Mouse (Mus musculus) limb, embryonic 15.5 days (tissue): ENCODE measurements around the gene Snai3. TPM values are rescaled to one million over a fixed set of nuclear protein-coding genes. Genes with fewer than 3 reads are reported as not detected.

Source experiments
- ATAC-seq: fragments of 200-750 bp; cut with Nextera tagmentation; 2 replicates; pipeline ENCODE4 v1.8.0; 2017; ENCODE audit warnings: low read depth, moderate TSS enrichment; ENCODE audit not compliant: insufficient number of reproducible peaks, low FRiP score, low TSS enrichment
- H3K27ac ChIP-seq: fragments of 300-500 bp; sonication (generic); 2 replicates; pipeline ENCODE4 v1.5.1; 2015; ENCODE audit warnings: moderate library complexity, mild to moderate bottlenecking, inconsistent platforms
- H3K27me3 ChIP-seq: fragments of 300-500 bp; sonication (generic); 2 replicates; pipeline ENCODE4 v1.6.1; 2015; ENCODE audit warnings: inconsistent platforms
- H3K36me3 ChIP-seq: fragments of 300-500 bp; sonication (generic); 2 replicates; pipeline ENCODE4 v1.6.1; 2015; ENCODE audit warnings: inconsistent platforms
- H3K4me1 ChIP-seq: fragments of 300-500 bp; sonication (generic); 2 replicates; pipeline ENCODE4 v1.6.1; 2015; ENCODE audit warnings: inconsistent platforms
- H3K4me2 ChIP-seq: fragments of 300-500 bp; sonication (generic); 2 replicates; pipeline ENCODE4 v1.6.1; 2015; ENCODE audit warnings: mild to moderate bottlenecking, inconsistent platforms
- H3K4me3 ChIP-seq: fragments of 300-500 bp; sonication (generic); 2 replicates; pipeline ENCODE4 v1.5.1; 2015; ENCODE audit warnings: mild to moderate bottlenecking, inconsistent platforms
- H3K9ac ChIP-seq: fragments of 300-500 bp; sonication (generic); 2 replicates; pipeline ENCODE4 v1.6.1; 2015; ENCODE audit warnings: inconsistent platforms
- H3K9me3 ChIP-seq: fragments of 300-500 bp; sonication (generic); 2 replicates; pipeline ENCODE4 v1.6.1; 2016; ENCODE audit warnings: inconsistent platforms
- WGBS: fragments of 180-500 bp; shearing (Covaris S2); methylation state at CpG from one replicate; pipeline ENCODE4 v1.1.7; 2015; 5-methylcytosine and 5-hydroxymethylcytosine counted together
- microRNA-seq: library from miRNA; unstranded; fragments of <30 nt; microRNA quantifications from one replicate; pipeline ENCODE4, GENCODE M21; 2016
- polyA plus RNA-seq: library from polyadenylated mRNA; unstranded; fragments of >200 nt; fragmentation: Nextera tagmentation; extraction: Ambion mirVana; gene quantifications from 2 replicates; pipeline ENCODE4 v1.2.1, GENCODE M21; 2015

The Snai3 gene
- polyA plus RNA-seq, 1 experiment from 2014 or later = 0.84 TPM

DNA sequence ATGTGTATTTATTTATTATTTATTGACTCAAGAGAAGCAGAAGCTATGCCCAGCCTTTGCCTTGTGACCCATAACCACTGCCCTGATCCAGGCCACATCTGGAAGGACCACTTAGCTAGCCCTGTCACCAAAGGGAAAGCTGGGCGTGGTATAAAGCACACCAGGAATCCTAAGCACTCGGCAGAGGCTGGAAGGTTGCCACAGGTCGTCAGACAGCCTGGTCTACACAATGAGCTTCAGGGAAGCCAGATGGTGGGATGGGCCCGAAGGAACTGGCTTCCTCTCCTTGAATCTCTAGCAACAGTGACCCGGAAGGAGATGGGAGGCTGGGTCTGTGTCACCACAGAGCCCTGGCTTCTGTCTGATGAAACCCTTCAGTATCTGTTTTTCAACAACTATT lies 36.9 kb downstream of the Snai3 start:
- no peak overlapping the region for H3K4me2 ChIP-seq
- no peaks in the 10 kb centered on the region for H3K9me3 ChIP-seq
- H3K27ac ChIP-seq = no peak overlapping the region
- no peaks in the 10 kb centered on the region for H3K27me3 ChIP-seq
- peaks cover 28% of the 10 kb centered on the region for H3K36me3 ChIP-seq
- no peak overlapping the region for H3K9ac ChIP-seq
- ATAC-seq = no peak
- WGBS = 41% methylated on average over 5 of the region's 5 CpGs
- no peaks in the 10 kb centered on the region for H3K4me1 ChIP-seq
- H3K4me3 ChIP-seq = no peak overlapping the region

DNA sequence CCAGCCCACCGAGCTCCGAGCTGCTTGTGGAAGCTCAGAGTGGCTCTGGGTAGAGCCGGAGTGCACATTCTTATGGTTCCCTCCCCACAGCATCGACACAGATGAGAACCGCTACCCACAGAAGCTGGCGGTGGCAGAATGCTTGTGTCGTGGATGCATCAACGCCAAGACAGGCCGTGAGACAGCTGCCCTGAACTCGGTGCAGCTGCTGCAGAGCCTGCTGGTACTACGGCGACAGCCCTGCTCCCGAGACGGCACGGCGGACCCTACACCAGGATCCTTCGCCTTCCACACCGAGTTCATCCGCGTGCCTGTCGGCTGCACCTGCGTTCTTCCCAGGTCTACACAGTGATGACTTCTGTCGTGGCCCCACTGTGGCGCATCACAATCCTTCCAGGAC lies 37.3 kb downstream of the Snai3 start:
- no peak for ATAC-seq
- Histone ChIP-seq H3K4me3 (no peak overlapping the region), H3K4me1 (no peaks in the 10 kb centered on the region), H3K27me3 (no peaks in the 10 kb centered on the region), H3K36me3 (peaks cover 32% of the 10 kb centered on the region), H3K4me2 (no peak overlapping the region), H3K27ac (no peak overlapping the region), H3K9ac (no peak overlapping the region), H3K9me3 (no peaks in the 10 kb centered on the region)
- WGBS = 82% methylated on average over 24 of the region's 24 CpGs

GRCm38 (mm10) chr8:122421376-122422070 lies 39.0 kb downstream of the Snai3 start, which contains the start of gene Il17c:
TSS of gene Il17c (plus strand) at chr8:122422020.
- H3K9ac ChIP-seq = no peak within 1 kb of the TSS
- no peaks in the 10 kb centered on the region for H3K27me3 ChIP-seq
- no peak for ATAC-seq
- 76% methylated on average over 14 of the region's 14 CpGs for WGBS
- H3K27ac ChIP-seq = no peak within 1 kb of the TSS
- no peak within 1 kb of the TSS for H3K4me3 ChIP-seq
- H3K4me1 ChIP-seq = no peaks in the 10 kb centered on the region
- no peak within 1 kb of the TSS for H3K4me2 ChIP-seq
- H3K36me3 ChIP-seq = peaks cover 48% of the 10 kb centered on the region
- no peaks in the 10 kb centered on the region for H3K9me3 ChIP-seq

DNA sequence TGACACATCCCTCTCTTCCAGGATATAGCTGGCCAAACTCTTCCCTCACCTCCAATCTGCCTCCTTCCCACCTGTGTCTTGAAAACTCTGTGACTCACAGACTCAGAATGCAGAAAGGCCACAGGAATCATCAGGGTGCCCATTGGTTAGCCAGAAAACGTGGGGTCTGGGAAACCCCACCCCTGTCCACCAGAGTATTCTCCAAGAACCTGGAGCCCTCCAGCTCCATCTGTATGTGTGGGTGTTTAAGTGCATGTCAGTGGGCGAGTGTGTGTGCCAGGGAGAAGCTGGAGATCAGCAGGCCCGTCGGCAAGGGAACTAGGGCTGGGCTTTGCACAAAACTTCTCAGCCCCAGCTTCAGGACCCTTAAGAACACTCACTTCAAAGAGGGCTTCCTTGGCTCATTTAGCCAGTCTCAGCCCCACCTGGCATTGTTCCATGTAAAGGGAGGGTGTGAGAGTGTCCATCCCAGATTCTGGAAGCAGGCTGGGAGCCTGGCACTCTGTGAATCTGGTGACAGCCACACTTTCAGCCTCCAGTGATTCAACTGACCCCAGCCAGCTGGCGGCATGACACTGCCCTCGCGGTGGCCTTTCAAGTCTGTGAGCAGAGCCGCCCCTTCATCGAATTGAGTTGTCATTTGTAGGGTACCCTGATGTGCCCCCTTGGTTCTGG lies 40.5 kb downstream of the Snai3 start:
- 0 out of 2 replicates have a peak overlapping the region, but pooled peaks have one; percentile 33 for H3K27ac ChIP-seq
- no peaks in the 10 kb centered on the region for H3K27me3 ChIP-seq
- no peak overlapping the region for H3K4me3 ChIP-seq
- 71% methylated on average over 9 of the region's 9 CpGs for WGBS
- no peaks in the 10 kb centered on the region for H3K9me3 ChIP-seq
- no peaks in the 10 kb centered on the region for H3K4me1 ChIP-seq
- no peak overlapping the region for H3K9ac ChIP-seq
- peaks cover 52% of the 10 kb centered on the region for H3K36me3 ChIP-seq
- H3K4me2 ChIP-seq = no peak overlapping the region
- no peak for ATAC-seq

GRCm38 (mm10) chr8:122415554-122415953 lies 45.0 kb downstream of the Snai3 start:
- no peak for ATAC-seq
- H3K36me3 ChIP-seq = peaks cover 82% of the 10 kb centered on the region
- H3K4me1 ChIP-seq = no peaks in the 10 kb centered on the region
- WGBS = 90% methylated on average over 6 of the region's 6 CpGs
- H3K4me2 ChIP-seq = no peak overlapping the region
- H3K27me3 ChIP-seq = no peaks in the 10 kb centered on the region
- H3K4me3 ChIP-seq = no peak overlapping the region
- no peak overlapping the region for H3K27ac ChIP-seq
- no peak overlapping the region for H3K9ac ChIP-seq
- no peaks in the 10 kb centered on the region for H3K9me3 ChIP-seq

- no peaks in the 10 kb centered on the region for H3K9me3 ChIP-seq
- WGBS = 88% methylated on average over 9 of the region's 9 CpGs
- peaks cover 94% of the 10 kb centered on the region for H3K36me3 ChIP-seq
- H3K27me3 ChIP-seq = no peaks in the 10 kb centered on the region
- H3K4me3 ChIP-seq = no peak overlapping the region
- H3K27ac ChIP-seq = no peak overlapping the region
- no peaks in the 10 kb centered on the region for H3K4me1 ChIP-seq
- no peak for ATAC-seq
- no peak overlapping the region for H3K4me2 ChIP-seq
- H3K9ac ChIP-seq = no peak overlapping the region
These were observed 46.2 kb downstream of the Snai3 start for GRCm38 (mm10) chr8:122414311-122414710.

GRCm38 (mm10) chr8:122407678-122408077 lies 52.9 kb downstream of the Snai3 start:
- no peaks in the 10 kb centered on the region for H3K4me1 ChIP-seq
- H3K4me3 ChIP-seq = no peak overlapping the region
- no peak overlapping the region for H3K9ac ChIP-seq
- H3K27ac ChIP-seq = no peak overlapping the region
- H3K36me3 ChIP-seq = peaks cover 97% of the 10 kb centered on the region
- H3K27me3 ChIP-seq = no peaks in the 10 kb centered on the region
- 88% methylated on average over 7 of the region's 7 CpGs for whole genome bisulfite sequencing
- no peak overlapping the region for H3K4me2 ChIP-seq
- ATAC-seq = no peak
- H3K9me3 ChIP-seq = no peaks in the 10 kb centered on the region

- Histone ChIP-seq H3K36me3 (peaks cover 97% of the 10 kb centered on the region), H3K27me3 (no peaks in the 10 kb centered on the region), H3K4me2 (no peak overlapping the region), H3K27ac (no peak overlapping the region), H3K9me3 (no peaks in the 10 kb centered on the region), H3K4me3 (no peak overlapping the region), H3K4me1 (no peaks in the 10 kb centered on the region), H3K9ac (no peak overlapping the region)
- ATAC-seq = no peak
- 91% methylated on average over 9 of the region's 9 CpGs for WGBS
These were observed 55.3 kb downstream of the Snai3 start for GRCm38 (mm10) chr8:122405146-122405805.

Small RNA genes lying within 50 kb of the gene (microRNA-seq; reads per million reads assigned to microRNA genes)
- not detected for gene Gm24366

Other genes with a start within 250 kb of the Snai3 start
- 1.1 and 1.2 TPM in 2 replicates for gene Zfpm1, start 178.6 kb downstream of the Snai3 start, polyA plus RNA-seq
- 0.12 and 0.14 TPM in 2 replicates for gene Trhr2, start 100.0 kb downstream of the Snai3 start, polyA plus RNA-seq
- 46.8 and 47.5 TPM in 2 replicates for gene Zc3h18, start 84.1 kb downstream of the Snai3 start, polyA plus RNA-seq
- 0.22 TPM in 1 of 2 replicates, not detected in the other for gene Il17c, start 38.7 kb downstream of the Snai3 start, polyA plus RNA-seq
- 183 and 190 TPM in 2 replicates for gene Cyba, start 27.8 kb downstream of the Snai3 start, polyA plus RNA-seq
- gene Mvd, start 17.3 kb downstream of the Snai3 start, polyA plus RNA-seq = 36.8 and 37.3 TPM in 2 replicates
- gene Rnf166, start 15.3 kb upstream of the Snai3 start, polyA plus RNA-seq = 49.4 and 51.0 TPM in 2 replicates
- 40.8 and 47.6 TPM in 2 replicates for gene Ctu2, start 15.4 kb upstream of the Snai3 start, polyA plus RNA-seq
- 17.5 and 23.3 TPM in 2 replicates for gene Piezo1, start 90.6 kb upstream of the Snai3 start, polyA plus RNA-seq
- 31.8 and 36.1 TPM in 2 replicates for gene Cdt1, start 107.3 kb upstream of the Snai3 start, polyA plus RNA-seq
- gene Aprt, start 116.2 kb upstream of the Snai3 start, polyA plus RNA-seq = 268 and 295 TPM in 2 replicates
- gene Galns, start 150.7 kb upstream of the Snai3 start, polyA plus RNA-seq = 12.0 and 16.6 TPM in 2 replicates
- 48.9 and 60.1 TPM in 2 replicates for gene Trappc2l, start 150.9 kb upstream of the Snai3 start, polyA plus RNA-seq
- not detected in 2 replicates for gene Pabpn1l, start 162.0 kb upstream of the Snai3 start, polyA plus RNA-seq
- 4.6 and 5.1 TPM in 2 replicates for gene Cbfa2t3, start 238.4 kb upstream of the Snai3 start, polyA plus RNA-seq